Mouse (Mus musculus): ENCODE measurements around the gene Actn3.
A peak's percentile ranks its signal among the peaks of the same experiment; 100 is the strongest.
"Not testable (repeated sequence)": the region's sequence is repeated elsewhere in the genome, so short reads cannot be mapped to it uniquely, and the experiment has no call there.

Gene Actn3

DNA sequence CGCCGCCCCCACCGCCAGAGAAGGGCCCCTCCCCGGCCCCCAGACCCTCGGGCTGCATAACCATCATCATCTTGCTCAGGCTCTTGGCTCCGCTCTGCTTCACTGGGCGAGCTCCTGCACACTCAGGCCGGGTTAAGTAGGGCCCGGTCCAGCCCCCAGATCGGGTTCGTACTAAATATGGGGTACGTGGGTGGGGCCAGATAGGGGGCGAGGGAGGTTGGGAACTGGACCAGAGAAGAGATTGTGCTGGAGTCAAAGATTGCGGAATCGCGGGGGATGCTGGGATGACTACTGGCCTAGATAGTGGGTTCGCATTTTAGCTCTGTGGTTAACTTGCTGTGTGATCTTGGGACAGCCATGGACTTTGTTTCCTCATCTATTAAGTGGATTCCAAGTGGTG is at the start of gene Actn3:
TSS of gene Actn3 (minus strand) at position 125 of the 400 bp plus-strand sequence.
- DNase-seq (ENCODE audit: low read depth, low spot score): no peak

GRCm38 (mm10) chr19:4925121-4925860 is 47.6 kb upstream of the Actn3 start:
- no peak for DNase-seq (ENCODE audit: low read depth, low spot score)

DNA sequence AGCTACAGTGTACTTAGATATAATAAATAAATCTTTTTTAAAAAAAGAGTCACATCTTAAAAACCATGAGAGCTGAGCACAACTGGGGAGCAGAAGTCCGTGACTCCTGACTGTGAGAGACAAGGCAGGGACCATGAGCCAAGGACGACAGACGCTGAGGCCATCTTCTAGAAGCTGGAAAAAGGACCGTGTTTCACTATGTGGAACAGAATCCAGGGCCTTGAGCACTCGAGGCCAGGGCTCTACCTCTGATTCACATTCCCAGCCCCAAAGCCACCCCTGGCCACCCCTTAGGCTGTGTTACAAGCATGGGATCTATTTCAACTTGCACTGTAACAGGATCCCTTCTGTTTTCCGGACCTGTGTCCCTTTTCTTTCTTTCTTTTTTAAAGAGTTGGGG is 41.9 kb upstream of the Actn3 start:
- DNase-seq (ENCODE audit: low read depth, low spot score): no peak

- no peak for DNase-seq (ENCODE audit: low read depth, low spot score)
These were observed 39.1 kb upstream of the Actn3 start for GRCm38 (mm10) chr19:4916827-4917226.

GRCm38 (mm10) chr19:4915924-4916603 is 38.4 kb upstream of the Actn3 start:
- DNase-seq (ENCODE audit: low read depth, low spot score): no peak

- DNase-seq (ENCODE audit: low read depth, low spot score): no peak
These were observed 31.7 kb upstream of the Actn3 start for GRCm38 (mm10) chr19:4909376-4909775.

GRCm38 (mm10) chr19:4908107-4908506 is 30.4 kb upstream of the Actn3 start:
- DNase-seq (ENCODE audit: low read depth, low spot score): peak; percentile 33

DNA sequence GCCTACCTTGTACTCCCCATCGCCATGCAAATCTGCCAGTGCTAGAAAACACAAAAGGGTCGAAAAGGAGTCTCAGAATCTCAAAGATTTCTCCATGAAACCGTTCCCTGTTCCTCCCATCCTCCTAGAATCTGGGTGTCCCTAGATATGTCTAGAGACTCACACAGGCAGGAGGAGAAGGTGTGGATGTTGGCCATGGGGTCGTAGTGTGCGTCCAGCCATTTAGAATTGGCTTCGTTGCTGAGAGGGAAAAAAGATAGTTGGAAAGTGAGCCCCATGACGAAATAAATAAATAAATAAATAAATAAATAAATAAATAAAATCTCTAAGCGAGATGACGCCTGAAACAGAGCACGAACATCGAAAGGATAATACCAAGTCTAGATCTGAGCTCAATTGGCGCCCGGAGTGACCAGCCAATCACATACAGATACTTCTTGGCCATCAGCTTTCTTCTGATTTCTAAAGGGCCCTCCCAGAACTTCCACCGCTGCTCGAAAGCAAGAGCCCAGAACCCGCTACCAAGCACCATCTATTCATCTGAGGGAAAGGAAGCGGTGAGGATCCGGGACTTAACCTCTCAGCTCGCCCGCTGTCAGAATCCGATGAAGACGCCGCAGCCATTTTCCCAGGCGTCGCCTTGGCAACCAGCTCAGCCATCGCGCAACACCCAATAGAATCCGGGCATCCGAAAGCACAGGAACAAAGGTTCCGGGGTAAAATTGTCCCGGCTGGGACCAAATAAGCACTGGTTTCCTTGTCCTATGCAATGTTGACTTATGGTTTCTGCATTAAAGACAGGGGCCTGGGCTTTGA is 28.5 kb upstream of the Actn3 start, which contains the start of gene Bbs1:
TSS of gene Bbs1 (minus strand) at position 650 of the 816 bp plus-strand sequence.
- DNase-seq (ENCODE audit: low read depth, low spot score): peak; percentile 92

GRCm38 (mm10) chr19:4899888-4900287 is 22.2 kb upstream of the Actn3 start:
- no peak for DNase-seq (ENCODE audit: low read depth, low spot score)

DNA sequence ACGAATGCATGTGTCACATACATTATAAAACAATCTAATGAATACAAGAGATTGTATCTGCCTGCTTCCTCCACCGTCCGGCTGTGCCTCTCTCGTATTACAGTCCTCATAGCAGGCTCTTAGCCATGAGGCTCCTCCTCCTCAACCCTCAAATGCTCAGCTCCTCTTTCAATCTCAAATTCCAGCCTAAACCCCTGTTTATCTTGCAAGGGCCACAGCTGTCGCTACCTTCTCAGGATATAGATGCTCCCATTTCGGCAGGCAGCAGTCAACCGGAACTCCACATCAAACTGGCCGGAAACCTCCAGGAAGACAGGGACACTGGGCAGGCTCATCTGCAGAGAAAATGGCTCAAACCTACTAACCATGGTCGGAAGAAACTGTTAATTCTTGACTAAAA is 21.3 kb upstream of the Actn3 start:
- DNase-seq (ENCODE audit: low read depth, low spot score): no peak

- DNase-seq (ENCODE audit: low read depth, low spot score): no peak
These were observed 19.2 kb upstream of the Actn3 start for GRCm38 (mm10) chr19:4896780-4897520.

DNA sequence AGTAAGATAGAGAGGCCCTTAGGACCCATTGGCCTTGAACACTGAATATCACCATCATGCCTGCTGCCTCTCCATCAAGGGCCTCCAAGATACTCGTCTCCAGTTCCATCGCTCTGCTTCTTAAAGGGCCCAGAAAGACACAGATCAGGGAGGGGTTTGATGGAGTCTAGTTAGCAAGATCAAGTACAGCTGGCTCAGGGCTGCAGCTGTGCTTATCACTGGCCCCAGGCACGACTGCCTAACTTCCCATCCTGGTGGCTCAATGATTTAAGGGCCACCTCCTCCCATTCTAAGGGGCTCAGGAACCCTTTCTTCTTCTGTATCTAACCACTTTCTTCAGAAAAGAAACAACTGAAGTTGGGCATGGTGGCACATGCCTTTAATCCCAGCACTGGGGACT is 14.1 kb upstream of the Actn3 start:
- DNase-seq (ENCODE audit: low read depth, low spot score): no peak

DNA sequence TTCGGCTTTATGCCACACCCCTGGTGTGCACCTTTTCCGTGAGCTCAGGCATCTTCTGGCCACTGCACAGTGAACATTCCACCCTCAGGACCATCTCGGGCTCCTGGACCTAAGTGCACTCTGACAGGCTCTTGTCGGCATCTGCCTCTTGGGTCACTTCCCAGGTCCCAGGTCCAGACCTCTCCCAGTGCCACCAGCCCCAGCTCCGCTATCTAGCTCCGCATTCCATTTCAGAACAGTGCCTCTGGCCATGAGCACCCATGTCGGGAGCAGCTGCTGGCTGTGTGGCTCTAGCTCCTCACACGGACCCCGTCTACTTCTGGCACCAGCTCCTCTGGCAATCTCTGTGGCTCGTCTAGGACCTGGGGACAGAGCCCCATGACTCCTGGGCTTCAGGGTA is 12.1 kb upstream of the Actn3 start:
- no peak for DNase-seq (ENCODE audit: low read depth, low spot score)

DNA sequence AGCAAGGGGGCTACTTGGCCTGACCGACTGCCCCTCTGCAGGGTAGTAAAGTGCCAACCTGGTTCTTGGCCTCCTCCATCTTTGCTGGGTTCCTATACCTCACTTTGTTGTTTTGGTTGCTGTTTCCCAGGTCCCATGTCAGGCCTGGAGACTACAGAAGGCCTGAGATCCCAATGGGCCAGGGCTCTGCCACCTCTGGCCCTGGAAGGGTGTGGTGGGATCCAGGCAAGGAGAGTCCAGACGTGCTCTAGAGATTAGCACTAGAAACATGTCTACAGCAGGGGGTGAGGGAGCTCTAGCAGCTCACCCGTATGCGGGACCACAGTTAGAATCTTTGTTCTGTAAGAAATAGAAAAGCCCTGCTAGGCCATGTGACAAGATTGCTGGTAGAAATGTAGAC is 6.3 kb upstream of the Actn3 start:
- DNase-seq (ENCODE audit: low read depth, low spot score): no peak

GRCm38 (mm10) chr19:4879324-4879703 is 1.6 kb upstream of the Actn3 start:
- DNase-seq (ENCODE audit: low read depth, low spot score): no peak

DNA sequence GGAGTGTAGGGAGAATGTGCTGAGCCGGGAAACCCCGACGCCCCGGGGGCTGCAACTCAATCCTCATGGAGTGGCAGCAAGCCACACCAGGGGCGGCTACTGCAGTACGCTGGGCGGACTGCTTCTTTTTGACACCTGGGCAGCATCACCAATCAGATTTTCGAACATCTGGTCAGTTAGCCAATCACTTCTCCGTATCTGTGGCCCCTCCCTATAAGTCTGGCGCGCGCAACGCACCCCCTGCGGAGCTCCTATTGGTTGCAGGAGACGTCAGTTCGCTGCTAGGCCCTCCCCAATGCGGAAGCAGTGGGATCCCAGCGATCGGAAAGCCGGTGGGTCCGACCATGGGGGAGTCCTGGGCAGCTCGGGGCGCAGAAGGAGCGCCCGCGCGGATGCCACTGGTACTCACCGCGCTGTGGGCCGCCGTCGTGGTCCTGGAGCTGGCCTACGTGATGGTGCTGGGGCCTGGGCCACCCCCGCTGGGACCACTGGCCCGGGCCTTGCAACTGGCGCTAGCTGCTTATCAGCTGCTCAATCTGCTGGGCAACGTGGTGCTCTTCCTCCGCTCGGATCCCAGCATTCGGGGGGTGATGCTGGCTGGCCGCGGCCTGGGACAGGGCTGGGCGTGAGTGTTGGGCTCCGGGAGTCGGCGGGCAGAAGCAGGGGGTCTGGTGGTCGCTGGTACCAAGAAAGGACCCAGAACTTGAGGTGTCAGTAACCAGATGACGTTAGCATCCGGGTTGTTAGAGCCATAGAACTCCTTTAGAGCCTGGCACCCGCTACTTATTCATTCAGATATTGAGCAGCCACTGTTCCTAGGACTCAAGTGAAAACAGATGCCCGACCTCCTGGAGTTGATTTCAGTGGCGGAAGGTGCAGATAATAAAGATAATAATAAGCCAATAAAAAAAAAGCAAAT is 955 bp upstream of the Actn3 start, which contains the start of gene Zdhhc24:
TSS of gene Zdhhc24 (plus strand) at position 264 of the 919 bp plus-strand sequence.
- peak; percentile 99 for DNase-seq (ENCODE audit: low read depth, low spot score)

DNA sequence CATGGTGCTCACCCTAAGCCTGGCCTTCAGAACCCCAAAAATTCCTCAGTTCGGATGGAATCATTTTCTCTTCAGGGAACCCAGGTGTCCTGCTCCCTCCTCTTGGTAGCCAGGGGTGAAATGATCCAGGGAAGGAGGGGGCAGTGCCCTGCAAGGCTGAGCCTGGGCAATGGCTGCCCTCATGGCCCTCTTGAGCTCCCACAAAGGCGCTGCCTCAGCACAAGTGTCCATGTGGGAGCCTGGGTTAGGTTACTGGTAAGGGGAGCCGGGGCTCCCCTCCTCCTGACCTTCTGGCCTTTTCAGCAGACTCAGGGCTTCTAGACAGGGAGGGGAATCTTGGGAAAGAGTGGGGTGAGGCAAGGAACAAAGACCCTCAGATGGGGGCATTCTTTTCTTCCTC is 954 bp downstream of the Actn3 start:
- no peak for DNase-seq (ENCODE audit: low read depth, low spot score)

GRCm38 (mm10) chr19:4876241-4876640 is 1.5 kb downstream of the Actn3 start:
- DNase-seq (ENCODE audit: low read depth, low spot score): no peak

DNA sequence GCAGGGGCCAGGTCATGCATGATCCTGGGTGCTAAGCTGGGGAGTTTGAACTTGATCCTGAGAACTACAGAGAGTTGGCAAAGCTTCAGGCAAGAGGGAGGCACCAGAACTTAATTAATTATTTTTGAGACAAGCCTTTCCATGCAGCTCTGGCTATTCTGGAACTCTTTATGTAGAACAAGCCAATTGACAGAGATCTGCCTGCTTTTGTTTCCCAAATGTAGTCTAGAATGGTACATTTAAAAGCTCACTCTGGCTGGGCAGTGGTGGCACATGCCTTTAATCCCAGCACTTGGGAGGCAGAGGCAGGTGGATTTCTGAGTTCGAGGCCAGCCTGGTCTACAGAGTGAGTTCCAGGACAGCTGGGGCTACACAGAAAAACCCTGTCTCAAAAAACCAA is 3.1 kb downstream of the Actn3 start:
- DNase-seq (ENCODE audit: low read depth, low spot score): not testable (repeated sequence)

DNA sequence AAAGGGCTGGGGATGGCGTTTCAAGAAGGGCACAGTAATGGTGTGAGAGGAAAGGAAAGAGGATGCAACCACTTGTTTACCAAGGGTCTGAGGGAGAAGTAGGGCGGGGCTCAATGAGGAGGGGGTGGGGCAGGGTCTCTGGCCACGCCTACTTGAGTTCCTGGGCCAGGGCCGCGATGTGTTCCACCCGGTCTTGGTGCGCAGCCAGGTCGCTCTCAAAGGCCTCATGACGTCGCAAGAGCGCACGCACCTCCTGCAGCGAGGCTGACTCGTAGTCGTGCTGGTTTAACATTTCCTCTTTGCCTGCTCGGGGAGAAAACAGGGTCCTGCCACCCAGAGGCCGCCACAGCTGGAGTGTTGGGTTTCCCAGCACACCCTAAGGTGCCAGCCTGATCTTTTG is 12.6 kb downstream of the Actn3 start:
- DNase-seq (ENCODE audit: low read depth, low spot score): no peak

Data from brain, adult 2 months (tissue).